Mouse (Mus musculus): Measurements from ENCODE around the gene Epb41l3. TPM values are rescaled to one million over a fixed set of nuclear protein-coding genes. Genes with fewer than 3 reads are reported as not detected.

The Epb41l3 gene
- polyA plus RNA-seq, 1 experiment from 2014 or later = 67.3 TPM

DNA sequence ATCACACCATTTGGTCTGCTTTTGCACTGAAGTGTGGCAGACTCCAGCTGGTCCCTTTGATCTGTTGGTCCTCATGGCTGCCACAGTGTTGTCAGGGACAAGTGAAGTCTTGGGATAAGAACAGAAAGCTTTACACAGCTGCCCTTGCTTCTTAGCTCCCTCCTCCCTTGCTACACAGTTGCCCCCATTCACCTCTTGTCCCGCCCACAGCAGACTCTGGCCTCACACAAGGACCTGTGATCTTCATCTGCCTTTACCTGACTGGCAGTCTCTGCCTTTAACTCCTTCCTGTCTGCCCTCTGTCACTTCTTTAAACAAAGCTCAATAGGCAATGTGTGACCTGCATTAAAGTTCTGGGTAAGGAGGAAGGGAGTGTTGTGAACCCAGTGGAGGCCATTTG, 123.3 kb downstream of the Epb41l3 start:
- no peak for ATAC-seq (replicated peaks)
- H3K4me3 ChIP-seq = no peak overlapping the region
- H3K27me3 ChIP-seq = no peaks in the 10 kb centered on the region
- H3K9me3 ChIP-seq = no peaks in the 10 kb centered on the region
- 35% methylated on average over 1 of the region's 1 CpGs for WGBS
- H3K4me2 ChIP-seq (replicated peaks) = no peak overlapping the region
- H3K27ac ChIP-seq (replicated peaks) = no peak overlapping the region
- H3K9ac ChIP-seq (replicated peaks) = no peak overlapping the region
- peaks cover 6% of the 10 kb centered on the region for H3K4me1 ChIP-seq
- no peaks in the 10 kb centered on the region for H3K36me3 ChIP-seq

DNA sequence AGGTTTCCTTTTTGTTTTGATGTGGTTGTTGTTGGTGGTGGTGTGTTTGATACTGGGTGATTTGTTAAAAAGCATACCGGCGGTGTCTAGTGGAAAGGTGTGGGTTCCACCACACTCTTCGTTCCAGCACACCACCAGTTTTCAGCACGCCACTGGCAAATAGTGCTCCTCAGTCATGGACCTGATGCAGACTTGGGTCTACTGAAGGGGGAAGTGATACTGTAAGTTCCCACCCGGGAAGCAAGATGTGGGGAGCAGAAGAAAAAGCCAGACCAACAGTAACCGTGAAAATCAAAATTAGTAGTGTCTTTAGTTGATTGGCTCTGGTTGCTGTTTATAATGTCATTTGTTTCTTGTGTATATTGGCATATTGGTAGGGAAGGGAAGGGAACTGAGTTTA, 124.3 kb downstream of the Epb41l3 start:
- no peak overlapping the region for H3K4me2 ChIP-seq (replicated peaks)
- H3K9me3 ChIP-seq = no peaks in the 10 kb centered on the region
- no peak overlapping the region for H3K27ac ChIP-seq (replicated peaks)
- no peak overlapping the region for H3K4me3 ChIP-seq
- WGBS = 93% methylated on average over 6 of the region's 6 CpGs
- H3K4me1 ChIP-seq = no peaks in the 10 kb centered on the region
- ATAC-seq (replicated peaks) = no peak
- no peak overlapping the region for H3K9ac ChIP-seq (replicated peaks)
- no peaks in the 10 kb centered on the region for H3K36me3 ChIP-seq
- H3K27me3 ChIP-seq = no peaks in the 10 kb centered on the region

DNA sequence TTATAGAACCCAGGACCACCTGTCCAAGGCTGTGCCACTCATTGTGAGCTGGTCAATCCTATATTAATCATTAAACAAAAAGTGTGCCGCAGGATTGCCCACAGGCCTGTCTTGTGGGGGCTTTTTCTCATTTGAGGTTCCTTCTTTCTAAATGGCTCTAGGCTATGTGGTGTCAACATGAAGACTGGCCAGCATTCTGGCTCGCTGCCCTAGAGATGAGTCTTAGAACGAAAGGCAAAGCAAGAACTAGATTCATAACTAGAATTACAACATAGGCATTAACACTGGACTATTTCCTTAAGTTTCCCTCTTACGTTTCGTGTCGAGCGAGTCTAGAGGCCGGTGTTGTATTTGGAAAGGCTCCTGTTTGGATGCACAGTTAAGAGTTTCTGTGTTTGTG, 125.5 kb downstream of the Epb41l3 start:
- no peaks in the 10 kb centered on the region for H3K36me3 ChIP-seq
- H3K27me3 ChIP-seq = no peaks in the 10 kb centered on the region
- H3K4me2 ChIP-seq (replicated peaks) = no peak overlapping the region
- H3K4me3 ChIP-seq = no peak overlapping the region
- ATAC-seq (replicated peaks) = no peak
- WGBS = 95% methylated on average over 8 of the region's 8 CpGs
- H3K27ac ChIP-seq (replicated peaks) = no peak overlapping the region
- no peak overlapping the region for H3K9ac ChIP-seq (replicated peaks)
- H3K9me3 ChIP-seq = no peaks in the 10 kb centered on the region
- no peaks in the 10 kb centered on the region for H3K4me1 ChIP-seq

DNA sequence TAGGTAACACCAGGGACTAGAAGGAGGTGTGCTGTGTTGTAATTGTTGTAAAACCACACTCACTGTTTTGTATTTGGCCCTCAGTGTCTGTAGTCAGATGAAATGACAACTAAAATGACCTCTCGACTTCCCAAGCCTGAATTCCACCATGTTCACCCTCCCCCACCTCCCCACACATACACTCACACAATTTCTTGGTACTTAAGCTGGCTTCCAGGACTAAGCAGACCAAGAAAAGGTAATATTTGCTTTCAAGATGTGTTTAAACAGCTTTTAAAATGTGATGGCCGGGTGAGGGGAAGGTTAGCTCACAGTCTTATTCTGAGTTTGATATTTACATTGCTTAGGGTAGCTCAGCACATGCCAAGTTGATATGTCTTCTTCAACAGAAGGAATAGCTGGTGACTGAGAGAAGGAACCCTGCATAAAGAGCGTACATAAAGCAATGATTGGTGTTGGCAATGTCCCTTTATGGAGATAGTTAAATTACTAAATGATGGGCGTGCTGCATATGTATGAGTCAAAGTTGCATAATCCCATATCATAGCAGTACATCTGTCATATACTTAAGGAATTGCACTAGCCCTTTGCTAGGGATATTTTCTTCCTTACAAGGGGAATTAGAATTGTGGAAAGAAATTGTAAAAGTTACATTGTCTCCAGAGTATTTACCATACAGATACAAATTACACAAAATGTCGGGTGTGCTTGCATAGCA, 130.0 kb downstream of the Epb41l3 start:
- no peak overlapping the region for H3K4me3 ChIP-seq
- ATAC-seq (replicated peaks) = no peak
- H3K27me3 ChIP-seq = no peaks in the 10 kb centered on the region
- peaks cover 6% of the 10 kb centered on the region; the same call in 1 of the 2 replicates for H3K4me1 ChIP-seq
- no peaks in the 10 kb centered on the region for H3K9me3 ChIP-seq
- H3K36me3 ChIP-seq = peaks cover 3% of the 10 kb centered on the region; the same call in 1 of the 2 replicates
- WGBS = 81% methylated on average over 5 of the region's 5 CpGs
- no peak overlapping the region for H3K9ac ChIP-seq (replicated peaks)
- no peak overlapping the region for H3K4me2 ChIP-seq (replicated peaks)
- H3K27ac ChIP-seq (replicated peaks) = peak overlapping the region; percentile 57

DNA sequence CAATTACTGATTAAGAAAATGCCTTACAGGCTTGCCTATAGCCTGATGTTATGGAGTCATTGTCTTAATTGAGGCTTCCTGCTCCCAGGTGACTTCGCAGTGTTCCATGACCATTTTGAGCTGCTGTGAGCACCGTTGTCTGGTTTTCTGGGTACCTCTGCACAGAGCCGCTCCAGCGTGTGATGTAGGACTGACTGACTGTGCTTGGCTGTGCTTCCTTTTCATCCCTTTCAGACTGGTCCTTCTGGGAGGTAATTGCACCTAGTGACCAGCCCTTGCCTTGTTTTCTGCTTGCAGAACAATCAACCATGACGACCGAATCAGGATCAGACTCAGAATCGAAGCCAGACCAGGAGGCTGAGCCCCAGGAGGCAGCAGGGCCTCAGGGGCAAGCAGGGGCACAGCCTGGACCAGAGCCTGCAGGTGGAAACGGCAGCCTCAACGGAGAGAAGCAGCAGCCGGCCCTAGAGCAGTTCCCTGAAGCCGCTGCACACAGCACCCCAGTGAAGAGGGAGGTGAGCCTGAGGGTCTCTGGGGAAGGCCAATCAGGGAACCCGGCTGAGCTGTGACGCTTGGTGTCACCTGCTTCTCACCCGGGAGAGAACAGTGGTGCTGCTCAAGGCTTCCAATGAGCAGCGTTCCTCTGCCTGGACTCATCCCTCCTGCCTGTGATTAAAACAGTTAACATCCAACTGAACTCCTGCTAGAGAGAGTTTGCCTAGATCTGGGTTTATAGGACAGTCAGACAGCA, 132.3 kb downstream of the Epb41l3 start:
- no peak overlapping the region for H3K4me2 ChIP-seq (replicated peaks)
- no peak overlapping the region for H3K27ac ChIP-seq (replicated peaks)
- H3K9ac ChIP-seq (replicated peaks) = no peak overlapping the region
- H3K9me3 ChIP-seq = no peaks in the 10 kb centered on the region
- H3K27me3 ChIP-seq = no peaks in the 10 kb centered on the region
- peaks cover 6% of the 10 kb centered on the region; the same call in 1 of the 2 replicates for H3K4me1 ChIP-seq
- WGBS = 27% methylated on average over 15 of the region's 15 CpGs
- no peak overlapping the region for H3K4me3 ChIP-seq
- peak; percentile 63 for ATAC-seq (replicated peaks)
- peaks cover 7% of the 10 kb centered on the region for H3K36me3 ChIP-seq

DNA sequence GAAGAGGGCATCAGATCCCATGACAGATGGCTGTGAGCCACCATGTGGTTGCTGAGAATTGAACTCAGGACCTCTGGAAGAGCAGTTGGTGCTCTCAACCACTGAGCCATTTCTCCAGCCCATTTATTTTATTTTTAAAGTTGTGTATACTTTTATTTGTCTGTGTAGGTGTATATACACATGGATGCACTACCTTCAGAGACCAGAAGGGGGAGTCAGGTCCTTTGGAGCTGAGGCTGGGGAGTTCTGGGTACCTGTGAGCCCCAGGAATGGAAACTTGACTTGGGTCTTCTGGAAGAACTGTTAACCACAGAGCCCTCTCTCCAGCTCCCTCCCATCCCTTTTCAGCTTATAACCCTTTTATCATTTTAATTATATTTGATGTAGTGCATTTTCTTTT, 135.6 kb downstream of the Epb41l3 start:
- Histone ChIP-seq H3K4me1 (peaks cover 6% of the 10 kb centered on the region; the same call in 1 of the 2 replicates), H3K4me3 (no peak overlapping the region), H3K27ac (replicated peaks) (no peak overlapping the region), H3K36me3 (peaks cover 7% of the 10 kb centered on the region), H3K9me3 (no peaks in the 10 kb centered on the region), H3K4me2 (replicated peaks) (no peak overlapping the region), H3K27me3 (no peaks in the 10 kb centered on the region), H3K9ac (replicated peaks) (no peak overlapping the region)
- ATAC-seq (replicated peaks) = no peak

DNA sequence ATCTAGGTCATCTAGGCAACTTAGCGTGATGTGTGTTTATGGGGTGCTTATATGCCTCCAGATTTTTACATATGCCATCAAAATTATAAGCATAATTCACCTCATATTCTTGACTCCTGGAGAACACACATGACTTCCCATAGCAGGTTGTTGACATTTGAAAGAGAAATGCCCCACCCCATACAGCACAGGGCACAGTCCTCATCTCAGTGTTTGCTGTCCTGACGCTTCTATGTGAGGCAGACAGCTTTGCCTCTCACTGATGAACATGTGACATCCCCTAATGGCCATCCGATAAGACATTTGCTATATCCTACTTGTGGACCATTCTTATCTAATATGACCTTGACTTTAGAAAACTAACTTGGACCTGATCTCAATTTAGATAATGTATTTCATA, 140.6 kb downstream of the Epb41l3 start:
- Histone ChIP-seq H3K27me3 (no peaks in the 10 kb centered on the region), H3K27ac (replicated peaks) (no peak overlapping the region), H3K9ac (replicated peaks) (no peak overlapping the region), H3K4me1 (no peaks in the 10 kb centered on the region), H3K36me3 (peaks cover under 1% of the 10 kb centered on the region; the same call in 1 of the 2 replicates), H3K4me3 (no peak overlapping the region), H3K4me2 (replicated peaks) (no peak overlapping the region), H3K9me3 (no peaks in the 10 kb centered on the region)
- WGBS = 94% methylated on average over 3 of the region's 3 CpGs
- no peak for ATAC-seq (replicated peaks)

DNA sequence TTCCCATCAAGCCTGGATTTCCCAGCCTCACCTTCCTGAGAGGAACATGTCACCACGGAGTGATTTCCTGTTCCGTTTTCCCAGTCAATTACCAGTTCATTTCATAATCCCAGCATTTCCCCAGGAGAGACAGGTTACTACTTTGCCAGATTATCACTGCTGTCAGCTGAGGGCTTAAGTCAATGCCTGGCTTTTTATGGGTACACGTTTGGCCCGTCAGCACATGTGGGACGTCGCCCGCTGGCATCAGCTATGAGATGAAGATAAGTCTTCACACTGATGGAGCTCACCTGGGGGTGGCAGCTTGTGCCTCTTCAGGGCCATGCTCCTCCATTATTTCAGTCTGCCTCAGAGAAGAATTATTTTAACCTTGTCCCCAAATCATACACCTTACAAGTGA, 145.4 kb downstream of the Epb41l3 start:
- Histone ChIP-seq H3K27me3 (no peaks in the 10 kb centered on the region), H3K4me3 (no peak overlapping the region), H3K4me2 (replicated peaks) (no peak overlapping the region), H3K9me3 (no peaks in the 10 kb centered on the region), H3K27ac (replicated peaks) (no peak overlapping the region), H3K4me1 (peaks cover 17% of the 10 kb centered on the region), H3K9ac (replicated peaks) (no peak overlapping the region), H3K36me3 (no peaks in the 10 kb centered on the region)
- WGBS = 92% methylated on average over 7 of the region's 7 CpGs
- no peak for ATAC-seq (replicated peaks)

DNA sequence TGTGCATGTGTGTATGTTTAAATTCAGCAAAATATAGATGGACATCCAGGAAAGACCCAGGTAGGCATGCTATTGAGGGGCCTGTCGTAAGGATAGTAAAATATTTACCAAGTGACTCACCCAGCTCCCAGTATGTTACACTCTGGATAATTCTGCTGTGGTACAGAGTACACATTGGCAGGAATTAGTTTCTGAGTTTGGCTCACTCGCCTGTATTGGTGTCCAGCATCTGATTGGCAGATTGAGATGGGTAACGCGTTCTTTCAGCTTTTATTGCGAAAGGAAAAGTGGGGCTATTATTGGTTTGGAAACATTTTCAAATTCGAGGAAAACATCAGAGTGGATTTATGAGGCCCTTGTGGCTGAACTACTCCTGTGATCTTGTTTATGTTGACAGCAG, 145.9 kb downstream of the Epb41l3 start:
- H3K4me3 ChIP-seq = no peak overlapping the region
- WGBS = 71% methylated on average over 6 of the region's 6 CpGs
- no peaks in the 10 kb centered on the region for H3K36me3 ChIP-seq
- H3K27ac ChIP-seq (replicated peaks) = no peak overlapping the region
- H3K4me2 ChIP-seq (replicated peaks) = no peak overlapping the region
- no peaks in the 10 kb centered on the region for H3K27me3 ChIP-seq
- peaks cover 17% of the 10 kb centered on the region for H3K4me1 ChIP-seq
- 0 out of 2 replicates have a peak, but pooled peaks have one; percentile 32 for ATAC-seq (replicated peaks)
- H3K9me3 ChIP-seq = no peaks in the 10 kb centered on the region
- H3K9ac ChIP-seq (replicated peaks) = no peak overlapping the region

DNA sequence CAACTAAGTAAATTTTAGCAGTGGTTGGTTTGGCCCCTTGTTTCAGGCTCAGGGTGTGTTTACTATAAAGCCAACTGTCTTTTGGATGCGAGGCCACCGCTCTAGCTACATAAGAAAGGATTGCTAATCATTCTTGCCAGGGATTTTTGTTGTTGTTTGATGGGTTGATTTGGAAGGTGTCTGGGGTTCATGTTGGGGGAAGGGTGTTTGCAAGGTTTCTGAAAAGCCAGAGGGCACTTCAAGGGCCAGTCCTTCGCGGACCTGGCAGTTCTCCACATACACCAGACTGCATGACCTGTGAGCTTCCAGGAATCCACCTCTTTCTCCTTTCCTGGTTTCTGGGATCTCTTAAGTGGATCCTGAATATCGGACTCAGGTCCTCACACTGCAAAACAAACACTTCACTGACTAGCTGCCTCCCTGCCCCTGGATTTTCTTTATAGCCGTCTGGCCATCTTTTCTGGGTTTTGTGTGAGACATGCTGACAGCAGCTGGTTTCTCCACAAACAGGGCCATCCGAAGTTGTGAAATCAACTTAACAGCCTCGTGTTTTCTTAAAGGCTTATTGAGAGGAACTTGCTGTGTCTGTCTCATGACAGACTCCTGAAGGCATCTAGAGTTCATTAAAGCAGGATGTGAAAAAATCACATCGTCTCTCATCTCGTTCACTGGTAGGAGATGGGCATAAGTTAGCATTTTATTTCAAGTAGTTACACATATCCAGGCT, 146.6 kb downstream of the Epb41l3 start:
- no peaks in the 10 kb centered on the region for H3K27me3 ChIP-seq
- no peak overlapping the region for H3K9ac ChIP-seq (replicated peaks)
- no peak overlapping the region for H3K4me3 ChIP-seq
- H3K4me2 ChIP-seq (replicated peaks) = no peak overlapping the region
- H3K27ac ChIP-seq (replicated peaks) = 0 out of 2 replicates have a peak overlapping the region, but pooled peaks have one; percentile 0
- ATAC-seq (replicated peaks) = no peak
- no peaks in the 10 kb centered on the region for H3K9me3 ChIP-seq
- 43% methylated on average over 10 of the region's 10 CpGs for WGBS
- peaks cover 17% of the 10 kb centered on the region for H3K4me1 ChIP-seq
- H3K36me3 ChIP-seq = no peaks in the 10 kb centered on the region

DNA sequence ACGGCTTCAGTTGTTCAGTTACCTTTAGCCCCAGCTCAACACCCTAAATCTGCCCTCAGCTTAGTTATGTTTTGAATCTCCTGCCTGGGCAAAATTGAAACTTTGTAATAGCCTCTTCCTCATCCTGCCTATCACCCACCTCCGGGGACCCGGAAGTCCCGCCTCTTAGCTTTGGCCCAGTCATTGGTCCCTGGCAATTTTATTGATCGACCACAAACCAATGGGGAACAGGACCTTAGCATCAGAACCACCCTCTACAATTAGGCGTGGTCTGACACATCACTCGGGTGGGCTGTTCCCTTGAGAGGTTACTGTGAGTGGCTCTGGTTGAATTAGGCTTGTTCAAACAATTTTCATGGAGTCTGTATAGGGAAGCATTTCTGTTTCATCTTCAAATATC, 150.5 kb downstream of the Epb41l3 start:
- H3K9ac ChIP-seq (replicated peaks) = no peak overlapping the region
- no peak overlapping the region for H3K4me2 ChIP-seq (replicated peaks)
- 88% methylated on average over 7 of the region's 7 CpGs for WGBS
- peaks cover 44% of the 10 kb centered on the region for H3K4me1 ChIP-seq
- H3K27ac ChIP-seq (replicated peaks) = no peak overlapping the region
- H3K4me3 ChIP-seq = no peak overlapping the region
- ATAC-seq (replicated peaks) = no peak
- no peaks in the 10 kb centered on the region for H3K27me3 ChIP-seq
- H3K9me3 ChIP-seq = no peaks in the 10 kb centered on the region
- no peaks in the 10 kb centered on the region for H3K36me3 ChIP-seq

DNA sequence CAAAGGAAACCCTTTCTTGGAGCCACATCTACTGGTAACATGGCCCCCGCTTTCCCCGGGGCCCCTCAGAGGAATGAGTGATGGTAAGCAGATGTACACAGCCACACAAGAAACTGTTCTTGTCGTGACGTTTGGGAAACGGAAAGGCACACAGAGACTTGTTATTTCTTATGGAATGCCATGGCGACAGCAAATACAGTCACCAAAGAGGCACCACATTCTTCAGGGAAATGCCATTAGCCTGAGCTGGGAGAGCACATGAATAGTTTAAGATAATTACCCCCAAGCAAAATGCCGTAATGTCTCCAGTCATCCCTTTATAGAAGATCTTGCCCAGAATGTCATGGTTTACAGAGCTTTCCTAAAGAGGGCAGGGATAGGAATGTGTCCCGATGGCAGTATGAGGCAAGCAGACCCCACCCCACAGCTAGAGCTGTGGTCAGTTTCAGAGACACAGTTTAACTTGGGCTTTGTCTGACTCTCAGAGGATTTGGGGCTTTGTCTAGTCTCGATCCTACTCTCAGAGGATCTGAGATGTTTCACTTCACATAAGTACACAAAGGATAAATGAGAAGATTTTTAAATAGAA, 152.0 kb downstream of the Epb41l3 start:
- H3K9ac ChIP-seq (replicated peaks) = no peak overlapping the region
- H3K27me3 ChIP-seq = no peaks in the 10 kb centered on the region
- 38% methylated on average over 9 of the region's 9 CpGs for WGBS
- no peak for ATAC-seq (replicated peaks)
- no peaks in the 10 kb centered on the region for H3K36me3 ChIP-seq
- H3K9me3 ChIP-seq = no peaks in the 10 kb centered on the region
- H3K4me3 ChIP-seq = no peak overlapping the region
- no peak overlapping the region for H3K4me2 ChIP-seq (replicated peaks)
- H3K27ac ChIP-seq (replicated peaks) = no peak overlapping the region
- H3K4me1 ChIP-seq = peaks cover 44% of the 10 kb centered on the region

Measured in forebrain, embryonic 15.5 days (tissue).